Mouse (Mus musculus) testis, postnatal 14 days (tissue): Measurements from ENCODE around the gene Ttc16.
A peak's percentile ranks its signal among the peaks of the same experiment; 100 is the strongest.

Experiments
- DNase-seq: peaks from one replicate; pipeline ENCODE4 v3.0.0; 2021; ENCODE audit warnings: low spot score

Gene Ttc16

DNA sequence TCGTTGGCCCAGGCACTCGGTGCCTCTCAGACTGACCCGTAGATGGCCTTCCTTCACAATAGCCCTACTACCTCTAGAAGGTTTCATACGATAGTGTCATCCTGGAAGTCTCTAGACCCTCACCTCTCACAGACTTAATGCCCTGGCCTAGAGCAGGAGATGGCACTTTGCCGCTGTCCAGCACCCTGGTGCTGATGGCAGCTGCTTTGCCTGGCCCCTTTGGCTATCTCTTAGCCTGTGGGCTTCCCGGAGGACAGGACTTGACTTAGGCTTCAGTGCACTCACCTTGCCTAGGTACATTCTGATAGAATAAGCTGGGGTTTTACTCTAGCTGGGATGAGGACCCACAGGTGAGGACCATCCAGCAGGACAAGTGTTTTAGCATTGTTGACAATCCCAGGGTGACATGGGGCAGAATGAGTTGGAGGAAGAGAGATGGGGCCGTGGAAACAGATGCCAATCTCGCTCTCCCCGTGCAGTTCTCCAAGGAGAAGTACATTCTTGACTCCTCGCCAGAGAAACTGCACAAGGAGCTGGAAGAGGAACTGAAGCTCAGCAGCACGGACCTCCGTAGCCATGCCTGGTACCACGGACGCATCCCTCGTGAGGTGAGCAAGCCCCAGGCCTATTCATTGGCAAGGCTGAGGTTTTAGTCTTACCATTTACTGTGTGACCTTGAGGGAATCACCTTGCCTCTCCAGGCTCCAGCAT is 31.0 kb downstream of the Ttc16 start:
- no peak for DNase-seq

DNA sequence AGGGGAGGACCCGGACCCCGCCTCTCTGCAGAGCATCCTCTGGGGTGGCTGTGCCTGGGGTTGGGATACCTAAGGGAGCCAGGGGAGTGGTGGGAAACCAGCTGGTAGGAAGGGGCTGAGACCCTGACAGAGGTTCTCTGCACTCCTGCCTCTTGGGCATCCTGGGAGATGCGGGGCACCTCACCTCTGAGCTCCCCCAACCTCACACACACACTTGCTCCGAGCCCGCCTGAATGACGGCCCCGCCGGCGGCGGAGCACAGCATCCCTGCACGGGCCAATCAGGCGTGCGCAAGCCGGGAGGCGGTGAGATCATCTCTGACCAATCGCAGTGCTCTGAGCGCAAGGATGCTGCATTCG is 33.3 kb downstream of the Ttc16 start:
- no peak for DNase-seq

DNA sequence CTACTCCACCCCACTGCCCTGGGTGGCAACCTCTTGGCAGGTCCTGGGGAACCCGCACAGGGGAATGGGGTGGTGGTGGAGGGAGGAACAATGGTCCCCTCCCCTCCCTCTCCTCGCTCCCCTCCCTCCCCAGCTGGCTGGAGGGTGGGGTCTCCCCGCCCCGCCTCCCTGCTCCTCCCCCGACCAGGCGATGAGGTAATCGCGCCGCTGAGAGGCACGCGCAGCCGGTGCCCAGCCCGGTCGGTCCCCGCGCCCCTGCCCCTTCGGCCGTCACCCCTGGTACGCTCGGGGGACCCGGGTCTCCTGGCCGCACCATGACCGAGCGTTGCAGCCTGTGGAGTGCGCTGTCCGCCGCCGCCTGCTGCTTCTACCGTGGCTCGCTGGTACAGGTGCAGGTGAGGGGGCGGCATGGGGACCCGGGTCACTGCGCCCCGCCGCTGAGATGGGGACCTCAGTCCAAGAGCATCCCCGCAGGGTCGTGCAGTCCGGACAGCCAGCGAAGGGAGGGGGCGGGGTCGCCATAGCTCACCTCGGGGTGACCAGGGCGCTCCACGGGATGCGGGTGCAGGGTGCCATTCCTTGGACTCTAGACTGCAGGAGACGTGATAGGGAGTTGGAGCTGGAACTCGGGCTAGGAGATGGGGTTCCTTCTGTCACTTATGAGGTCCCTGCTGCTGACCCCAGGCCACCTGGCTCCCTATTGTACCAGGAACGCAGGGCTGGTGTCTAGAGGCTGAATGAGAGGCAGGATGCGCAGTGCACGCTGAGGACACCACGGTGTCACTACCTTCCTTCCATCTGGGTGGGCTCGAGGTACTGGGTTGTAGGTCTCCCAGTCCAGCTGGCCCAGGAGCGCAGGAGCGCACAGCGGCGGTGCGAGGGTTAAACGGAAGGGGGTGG is 33.9 kb downstream of the Ttc16 start:
- no peak for DNase-seq

DNA sequence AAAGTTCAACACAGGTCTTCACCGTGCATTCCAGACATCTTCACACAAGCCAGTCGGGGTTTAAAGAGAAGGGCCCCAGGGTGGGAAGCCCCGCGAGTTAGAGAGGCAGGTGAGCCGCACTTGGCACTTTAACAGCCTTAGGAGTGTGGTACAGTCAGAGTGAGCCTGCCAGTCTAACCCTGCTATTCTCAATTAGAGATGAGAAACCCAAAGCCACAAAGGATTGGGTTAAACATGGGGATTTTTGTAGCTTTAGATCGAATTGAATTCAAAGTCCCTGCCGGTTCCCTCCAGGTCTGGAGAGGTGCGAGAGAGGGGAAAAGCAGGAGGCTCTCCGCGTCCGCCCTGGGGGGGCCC is 34.5 kb downstream of the Ttc16 start, which contains the start of gene 6330409D20Rik:
TSS of gene 6330409D20Rik (minus strand) at position 101 of the 357 bp plus-strand sequence.
- no peak for DNase-seq

DNA sequence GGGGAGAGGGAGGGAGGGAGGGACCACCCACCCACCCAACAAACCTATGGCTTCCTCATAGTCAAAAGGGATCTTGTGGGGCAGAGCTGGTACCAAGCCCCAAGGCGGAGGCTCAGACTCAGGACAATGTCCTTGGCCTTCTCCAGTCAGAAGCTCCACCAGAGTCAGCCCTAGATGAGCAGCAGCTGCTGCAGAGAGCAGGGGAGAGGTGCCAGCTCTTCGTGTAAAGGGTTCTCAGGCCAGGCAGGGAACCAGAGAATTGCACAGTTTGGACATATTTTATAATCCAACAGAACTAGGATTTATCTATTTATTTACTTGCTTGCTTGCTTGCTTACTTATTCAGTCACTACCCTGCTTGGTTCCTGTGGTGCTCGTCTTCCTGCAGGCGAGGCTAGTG is 36.1 kb downstream of the Ttc16 start:
- DNase-seq, result no peak

DNA sequence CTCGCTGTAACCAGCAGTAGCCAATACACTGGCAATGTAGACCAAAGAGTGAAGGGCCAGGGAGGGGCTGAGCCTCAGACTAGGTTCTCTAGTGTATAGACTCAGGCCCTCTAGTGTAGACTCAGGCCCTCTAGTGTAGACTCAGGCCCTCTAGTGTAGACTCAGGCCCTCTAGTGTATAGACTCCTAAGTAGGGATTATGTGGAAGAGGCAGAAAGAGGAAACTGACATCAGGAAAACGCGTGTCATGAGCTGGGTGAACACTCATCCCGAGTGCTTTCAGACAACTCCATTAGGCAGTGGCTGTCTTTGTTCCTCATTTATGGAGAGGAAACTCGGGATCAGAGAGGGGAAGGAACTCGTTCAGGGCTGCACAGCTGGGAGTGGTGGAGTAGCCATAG is 38.4 kb downstream of the Ttc16 start:
- no peak for DNase-seq

DNA sequence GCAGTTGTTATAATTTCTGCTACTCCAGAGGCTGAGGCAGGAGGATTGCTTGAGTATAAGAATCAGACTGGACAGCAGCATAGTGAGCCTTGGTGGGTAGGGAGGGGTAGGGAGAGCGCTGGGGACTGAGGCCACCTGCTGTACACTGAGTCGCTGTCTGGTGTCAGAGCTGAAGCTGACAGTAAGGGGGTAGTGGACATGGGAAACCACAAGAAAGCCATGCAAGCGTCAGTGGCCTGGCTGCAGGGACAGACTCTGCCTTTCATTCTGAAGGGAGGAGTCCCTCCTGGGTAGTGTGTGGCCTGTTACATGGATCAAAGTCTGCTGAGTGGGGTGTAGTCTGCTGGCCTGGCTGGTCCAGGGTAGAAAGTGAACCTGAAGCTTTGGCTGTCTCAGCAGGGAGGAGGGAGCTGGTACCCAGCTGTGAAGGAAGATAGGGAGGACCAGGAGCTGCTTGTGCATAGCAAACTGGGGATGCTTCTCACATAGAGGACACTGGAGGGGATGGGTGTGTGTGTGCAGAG is 39.1 kb downstream of the Ttc16 start:
- no peak for DNase-seq

DNA sequence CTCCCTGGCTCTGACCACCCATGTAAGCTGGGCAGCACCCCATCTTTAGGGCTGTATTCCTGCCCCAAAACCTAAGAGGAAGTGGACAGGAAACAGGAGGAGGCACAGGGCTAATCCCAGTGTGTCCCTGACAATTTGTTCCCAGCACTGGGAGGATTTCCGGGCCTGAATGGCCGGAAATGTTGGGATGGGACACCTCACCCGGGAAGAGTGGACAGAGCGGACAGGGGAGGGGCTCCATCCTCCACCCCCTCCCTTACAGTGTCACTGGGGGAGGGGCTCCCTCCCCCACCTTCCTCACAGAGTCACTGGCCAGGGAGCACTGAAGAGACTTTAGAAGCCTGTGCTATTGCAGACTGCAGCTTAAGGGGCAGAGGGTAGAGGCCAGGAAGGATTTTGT is 40.5 kb downstream of the Ttc16 start:
- no peak for DNase-seq

DNA sequence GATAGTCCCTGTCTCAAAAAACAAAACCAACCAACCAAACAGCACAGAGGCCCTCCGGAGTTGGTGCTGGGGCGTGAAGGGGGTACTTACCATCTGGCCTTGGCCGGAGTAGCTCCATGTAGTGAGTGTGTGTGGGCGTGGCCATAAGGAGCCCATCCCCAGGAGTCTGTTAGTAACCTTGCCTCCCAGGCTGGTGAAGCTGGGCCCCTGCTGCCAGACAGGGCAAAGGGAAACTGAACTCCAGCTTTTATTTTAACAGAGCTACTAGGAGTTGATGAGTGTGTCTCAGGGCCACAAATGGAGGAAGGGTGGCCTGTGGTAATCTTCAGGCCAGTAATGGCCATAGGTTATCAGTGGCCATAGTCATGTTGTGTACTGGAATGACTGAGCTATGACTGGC is 41.0 kb downstream of the Ttc16 start:
- no peak for DNase-seq

DNA sequence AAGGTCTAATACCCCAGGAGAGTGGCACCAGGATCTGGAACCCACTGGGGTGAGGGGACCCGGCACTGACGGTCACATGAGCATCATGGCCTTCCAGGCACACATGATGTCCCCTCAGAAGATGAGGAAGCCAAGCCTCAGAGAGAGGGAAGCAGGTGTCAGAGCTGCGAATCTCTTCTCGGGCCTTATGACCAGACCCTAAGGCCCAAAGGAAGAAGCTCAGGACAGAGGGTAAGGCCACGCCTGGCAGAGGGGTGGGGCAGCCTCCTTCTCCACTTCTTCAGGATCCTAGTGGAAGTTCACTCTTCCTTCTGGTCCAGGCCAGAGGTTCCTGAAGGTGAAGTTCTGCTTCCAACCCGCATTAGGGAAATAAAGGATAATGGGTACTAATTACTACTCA is 42.7 kb downstream of the Ttc16 start:
- DNase-seq, result no peak

DNA sequence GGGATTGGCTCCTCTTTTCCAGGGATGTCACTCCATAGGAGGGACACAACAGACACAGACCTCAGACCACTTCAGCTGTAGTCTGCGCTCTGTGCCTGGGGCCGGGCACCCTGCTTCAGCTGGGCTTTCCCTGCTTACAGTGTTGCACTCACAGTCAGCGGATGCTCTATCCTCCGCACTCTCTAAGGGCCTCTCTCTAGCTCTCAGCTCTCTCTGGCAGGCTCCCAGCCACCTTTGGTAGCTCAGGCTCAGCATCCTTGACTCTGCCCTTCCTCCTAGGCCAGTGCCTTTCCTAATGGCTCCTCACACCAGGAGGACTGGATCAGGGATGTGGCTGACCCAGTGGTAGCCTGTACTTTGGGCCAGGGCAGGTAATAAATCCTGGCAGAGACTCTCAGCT is 43.5 kb downstream of the Ttc16 start:
- DNase-seq, result no peak

DNA sequence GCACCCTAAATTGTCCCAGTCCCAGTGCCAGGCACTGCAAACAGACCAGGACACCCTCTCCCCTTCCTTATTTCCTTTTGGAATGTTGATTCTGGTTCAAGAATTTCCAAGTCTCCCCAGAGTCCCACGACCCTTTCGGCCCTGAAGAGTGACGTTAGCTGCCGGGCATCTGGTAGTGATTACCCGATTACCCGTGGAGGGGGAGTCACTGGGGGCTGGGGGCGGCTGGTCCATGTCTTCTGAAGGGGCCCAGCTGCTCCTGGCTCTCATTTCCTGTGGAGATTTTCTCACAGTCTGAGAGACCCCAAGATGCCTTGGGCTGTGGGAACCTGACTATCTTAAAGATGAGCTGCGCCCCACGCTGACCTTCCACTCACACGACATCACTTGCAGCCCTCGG is 44.6 kb downstream of the Ttc16 start:
- DNase-seq, result no peak

DNA sequence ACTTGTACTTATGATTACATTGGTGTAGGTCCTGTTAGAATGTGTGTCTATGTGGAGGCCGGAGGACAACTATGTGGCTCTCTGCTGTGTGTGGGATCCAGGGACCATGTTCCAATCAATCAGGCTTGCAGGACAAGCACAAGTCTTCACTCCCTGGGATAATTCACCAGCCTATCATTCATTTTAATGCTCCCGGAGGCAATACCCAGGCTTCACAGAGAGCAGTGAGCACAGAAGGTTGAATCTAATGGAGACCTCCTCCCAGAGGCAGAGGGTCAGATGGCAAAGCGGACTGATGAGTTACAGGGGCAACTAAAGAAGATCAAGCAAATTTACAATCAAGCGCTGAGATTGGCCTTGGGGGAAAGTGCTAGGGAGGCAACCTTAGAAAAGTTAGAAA is 45.9 kb downstream of the Ttc16 start:
- DNase-seq, result no peak

DNA sequence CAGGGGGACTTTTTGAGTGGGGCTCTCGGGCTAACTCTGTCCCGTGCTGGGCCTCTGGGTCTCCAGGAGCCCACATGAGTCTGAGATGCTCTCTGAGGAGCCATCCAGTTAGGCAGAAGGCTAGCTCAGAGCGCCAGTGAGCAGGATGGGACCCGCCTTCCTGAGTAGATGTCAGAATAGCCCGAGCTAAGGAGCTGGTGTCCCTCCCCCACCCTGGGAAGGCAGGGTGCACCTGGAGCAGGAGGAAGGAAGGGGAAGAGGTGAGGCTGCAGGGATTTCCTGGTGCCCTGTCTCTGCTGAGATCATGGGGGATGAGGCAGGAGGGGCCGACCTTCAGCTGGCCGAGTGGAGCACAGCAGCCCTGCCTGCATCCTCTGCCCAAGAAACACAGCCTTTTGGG is 47.0 kb downstream of the Ttc16 start:
- no peak for DNase-seq

DNA sequence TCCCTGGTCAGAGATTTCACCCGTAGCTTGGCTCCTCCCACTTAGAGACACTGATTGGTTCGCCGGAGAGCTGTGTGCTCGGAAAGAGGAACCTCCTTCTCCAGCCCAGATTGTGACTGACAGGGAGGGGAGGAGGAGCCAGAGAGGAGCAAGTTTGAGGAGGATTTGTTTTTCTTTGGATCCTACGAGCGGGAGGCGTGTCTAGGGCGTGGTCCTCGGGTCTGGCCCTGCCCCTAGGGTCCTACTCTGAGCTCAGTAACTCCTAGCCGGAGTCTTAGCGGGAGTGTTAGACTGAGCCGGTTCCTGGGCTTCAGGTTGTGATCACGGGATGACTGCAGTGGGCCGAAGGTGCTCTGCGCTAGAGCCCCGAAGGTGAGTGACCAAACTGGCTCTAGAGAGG is 48.0 kb downstream of the Ttc16 start:
- DNase-seq, result peak; percentile 91

DNA sequence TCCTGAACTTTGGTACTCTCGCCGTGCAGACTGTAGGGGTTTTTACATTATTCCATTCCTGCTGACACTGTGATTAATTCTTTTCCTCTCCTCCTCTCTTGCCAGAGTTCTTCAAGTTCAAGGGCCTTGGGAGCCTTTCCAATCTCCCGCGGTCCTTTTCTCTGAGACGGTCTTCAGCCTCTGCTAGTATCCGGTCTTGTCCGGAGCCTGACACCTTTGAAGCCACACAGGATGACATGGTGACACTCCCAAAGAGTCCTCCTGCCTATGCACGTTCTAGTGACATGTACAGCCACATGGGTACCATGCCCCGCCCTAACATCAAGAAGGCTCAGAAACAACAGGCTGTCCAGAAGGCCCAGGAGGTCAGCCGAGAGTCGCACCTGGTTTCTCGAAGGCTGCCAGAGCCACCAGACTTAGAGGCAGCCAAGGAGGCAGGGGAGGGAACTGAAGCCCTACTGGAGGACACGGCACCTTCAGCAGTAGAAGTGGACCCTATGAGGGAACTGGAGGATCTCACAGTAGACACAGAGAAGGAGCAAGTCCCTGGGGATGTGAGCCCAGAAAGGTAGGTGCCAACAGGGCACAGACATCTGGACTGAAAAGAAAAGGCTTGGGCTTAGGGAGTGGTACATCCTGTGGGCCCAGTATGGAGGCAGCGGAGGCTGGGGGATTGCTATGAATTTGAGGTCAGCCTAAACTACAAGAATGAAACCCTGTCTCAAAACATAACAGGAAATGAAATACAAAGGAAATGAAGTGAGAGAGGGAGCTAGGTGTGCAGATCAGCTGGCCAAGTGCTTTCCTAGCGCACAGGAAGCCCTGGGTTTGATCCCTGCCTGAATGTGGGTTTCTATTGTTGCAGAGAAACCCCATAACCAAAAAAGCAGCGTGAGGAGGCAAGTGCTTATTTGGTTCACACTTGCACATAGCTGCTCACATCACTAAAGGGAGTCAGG is 50.3 kb downstream of the Ttc16 start:
- no peak for DNase-seq

DNA sequence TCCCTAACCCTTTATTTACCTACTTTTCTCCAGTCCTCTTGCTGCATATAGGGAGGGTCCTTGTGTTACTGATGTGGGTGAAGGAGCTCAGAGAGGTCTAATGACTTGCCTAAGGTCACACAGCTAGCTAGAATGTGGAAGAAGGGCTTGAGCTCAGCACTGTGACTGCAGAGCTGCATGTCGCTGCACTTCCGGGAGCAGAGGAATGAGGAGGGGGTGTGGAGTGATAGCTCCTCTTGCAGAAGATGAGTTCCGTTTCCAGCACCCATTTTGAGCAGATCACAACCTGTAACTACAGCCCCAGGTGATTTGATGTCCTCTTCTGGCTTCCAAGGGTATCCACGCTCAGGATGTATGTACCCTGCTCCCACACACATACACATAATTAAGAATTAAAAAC is 51.3 kb downstream of the Ttc16 start:
- no peak for DNase-seq

DNA sequence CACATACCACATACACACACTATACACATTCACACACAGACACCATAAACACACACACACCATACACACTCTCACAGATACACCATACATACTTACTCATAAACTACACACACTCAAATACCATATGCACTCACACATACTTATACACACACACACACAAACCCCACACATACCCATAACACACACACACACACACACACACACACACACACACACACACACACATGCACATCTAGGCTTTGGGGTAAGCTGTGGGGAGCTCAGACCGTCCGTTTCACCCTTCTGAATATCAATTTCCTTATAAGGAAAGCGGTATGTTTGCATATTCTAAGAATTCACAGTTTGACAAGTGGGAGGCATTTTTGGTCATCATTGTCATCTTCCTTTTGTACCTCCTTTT is 52.9 kb downstream of the Ttc16 start:
- no peak for DNase-seq

DNA sequence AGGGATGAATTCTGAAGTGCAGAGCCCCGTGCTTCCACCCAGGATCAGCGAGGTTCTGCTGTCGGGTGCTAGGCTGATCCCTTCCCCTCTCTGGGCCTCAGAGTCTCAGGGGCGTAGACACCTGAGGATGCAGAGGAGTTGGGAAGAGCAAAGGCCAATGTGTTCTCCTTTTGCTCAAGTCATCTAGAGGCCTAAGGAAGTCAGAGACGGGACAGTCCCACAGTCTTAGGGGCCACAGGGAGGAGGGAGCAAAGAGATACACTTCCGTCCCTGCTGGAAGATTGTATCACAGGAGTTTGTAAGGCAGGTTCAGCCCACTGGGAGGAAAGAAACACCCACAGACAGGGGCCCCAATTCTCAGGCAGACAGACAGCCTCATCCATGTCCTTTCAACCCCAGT is 53.4 kb downstream of the Ttc16 start:
- DNase-seq, result no peak

DNA sequence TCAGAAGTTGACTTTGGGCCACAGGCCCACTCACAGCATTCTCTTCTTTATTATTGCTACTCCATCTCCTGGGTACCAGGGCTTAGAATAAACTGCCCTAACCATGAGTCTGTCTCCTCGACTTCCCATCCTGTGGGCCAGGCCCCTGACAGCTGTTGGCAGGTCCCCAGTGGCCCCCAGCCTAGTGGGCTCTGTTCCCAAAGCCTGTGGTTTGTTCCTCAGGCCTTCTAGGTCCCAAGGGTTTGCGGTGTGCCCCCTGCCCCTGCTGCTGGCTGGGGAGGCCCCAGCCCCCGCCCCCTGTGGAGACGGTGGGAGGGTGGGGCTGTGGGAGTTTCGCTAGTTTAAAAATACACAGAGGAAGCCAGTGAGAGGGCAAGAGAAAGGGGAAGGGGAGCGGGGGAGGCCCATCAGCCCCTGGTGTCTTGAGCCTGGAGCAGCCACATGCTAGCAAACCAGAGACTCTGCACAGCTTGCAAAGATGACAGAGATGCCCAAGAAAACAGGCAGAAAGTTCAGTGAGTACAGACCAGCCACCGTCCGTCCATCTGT is 54.7 kb downstream of the Ttc16 start, which contains the start of gene Sh2d3c:
TSS of gene Sh2d3c (plus strand) at position 375 of the 549 bp plus-strand sequence.
- no peak for DNase-seq

DNA sequence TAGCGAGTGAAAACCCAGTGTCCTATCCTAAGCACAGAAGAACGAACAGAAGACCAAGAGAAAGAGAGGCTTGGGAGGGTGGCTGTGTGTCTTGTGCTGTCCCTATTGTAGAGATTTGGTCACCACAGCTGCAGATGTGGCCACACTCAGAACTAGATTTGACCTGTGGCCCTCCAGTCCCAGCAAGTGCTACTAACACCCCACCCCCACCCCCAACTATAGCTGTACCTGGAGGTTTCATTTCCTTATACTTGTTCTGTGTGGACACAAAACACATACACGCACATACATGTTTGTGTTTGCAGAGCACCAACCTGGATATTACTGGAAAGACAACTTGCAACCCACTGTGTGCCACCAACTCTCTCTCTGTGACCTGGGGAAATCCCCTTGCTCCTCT is 55.4 kb downstream of the Ttc16 start:
- no peak for DNase-seq

DNA sequence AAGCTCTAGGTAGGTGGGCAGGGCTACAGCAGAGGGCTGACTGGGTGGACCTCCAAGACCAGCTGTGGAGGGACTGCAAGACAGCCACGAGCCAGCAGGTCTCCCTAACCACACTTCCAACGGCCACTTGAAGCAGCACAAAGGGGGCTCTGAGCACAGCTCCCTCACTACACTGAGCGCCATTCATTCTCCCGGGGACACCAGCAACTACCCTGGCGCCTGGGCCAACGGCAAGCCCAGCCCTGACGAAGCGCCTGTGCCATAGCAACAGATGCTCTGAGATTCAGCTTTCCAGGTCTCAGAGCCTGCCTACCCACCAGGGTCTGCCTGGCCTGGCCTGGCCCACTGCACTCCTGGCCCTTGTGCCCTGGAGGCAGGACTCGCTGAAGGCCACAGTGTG is 56.7 kb downstream of the Ttc16 start:
- no peak for DNase-seq
